Mouse (Mus musculus): Measurements from ENCODE around the gene Ubr7.

GRCm38 (mm10) chr12:102710851-102711375 lies 46.9 kb upstream of the Ubr7 start:
- no peak for TF ChIP-seq CTCF (IDR thresholded peaks at IDR 0.05; ENCODE audit: extremely low read depth, insufficient read depth, insufficient read length, insufficient replicate concordance)
- TF ChIP-seq POLR2A (IDR thresholded peaks at IDR 0.05; ENCODE audit: low read depth, low read length): no peak

Data from spleen, adult 2 months (tissue).